Mouse (Mus musculus) layer of hippocampus, adult 11-12 months (tissue): ENCODE measurements around the gene Gpi1.
A peak's percentile ranks its signal among the peaks of the same experiment; 100 is the strongest.
"Not testable (repeated sequence)": the region's sequence is repeated elsewhere in the genome, so short reads cannot be mapped to it uniquely, and the experiment has no call there.

Source experiments
- DNase-seq: peaks from one replicate; pipeline ENCODE4 v3.0.0; 2022; ENCODE audit warnings: low spot score

Gpi1 gene

GRCm38 (mm10) chr7:34229153-34229552 lies 983 bp downstream of the Gpi1 start:
- DNase-seq = no peak

DNA sequence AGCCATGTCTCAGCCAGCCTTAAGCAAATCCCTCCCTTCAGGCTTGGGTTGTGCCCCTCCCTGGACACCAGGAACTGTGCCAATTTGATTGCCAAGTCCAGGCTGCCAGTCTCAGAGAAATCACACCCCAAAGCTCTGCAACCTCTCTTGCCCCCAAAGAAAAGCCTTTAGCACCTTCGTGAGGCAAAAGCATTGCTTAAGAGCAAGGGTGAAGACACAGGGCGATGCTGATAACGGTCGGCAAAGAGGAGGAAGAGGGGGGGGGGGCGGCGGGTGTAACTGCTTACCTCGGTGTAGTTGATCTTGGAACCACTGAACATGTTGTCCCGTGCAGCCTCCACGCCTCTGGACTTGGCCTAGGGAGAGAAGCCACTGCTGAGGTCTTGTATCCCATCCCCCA lies 1.5 kb downstream of the Gpi1 start:
- DNase-seq = no peak

- no peak for DNase-seq
Measured at GRCm38 (mm10) chr7:34226846-34227245, 3.3 kb downstream of the Gpi1 start.

DNA sequence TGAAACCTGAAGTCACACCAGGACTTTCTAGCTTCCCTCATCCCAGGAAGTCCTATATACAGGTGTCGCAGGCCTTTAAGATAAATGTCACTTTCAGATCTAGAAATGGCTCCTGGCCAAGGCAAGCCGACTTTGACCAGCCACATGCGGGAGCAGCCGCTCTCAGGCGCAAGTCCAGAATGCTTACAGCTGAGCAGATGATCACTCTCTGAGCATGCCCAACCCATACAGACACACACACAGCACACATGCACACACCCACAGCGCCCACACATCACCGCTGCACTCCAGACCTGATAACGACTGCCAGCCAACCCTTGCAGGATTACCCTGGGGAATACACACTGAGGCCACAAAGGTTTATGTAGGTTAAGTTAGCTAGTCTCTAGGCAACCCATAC lies 4.0 kb downstream of the Gpi1 start:
- DNase-seq = peak; percentile 39

GRCm38 (mm10) chr7:34224308-34224707 lies 5.8 kb downstream of the Gpi1 start:
- DNase-seq = no peak

GRCm38 (mm10) chr7:34222340-34222739 lies 7.8 kb downstream of the Gpi1 start:
- DNase-seq = no peak

DNA sequence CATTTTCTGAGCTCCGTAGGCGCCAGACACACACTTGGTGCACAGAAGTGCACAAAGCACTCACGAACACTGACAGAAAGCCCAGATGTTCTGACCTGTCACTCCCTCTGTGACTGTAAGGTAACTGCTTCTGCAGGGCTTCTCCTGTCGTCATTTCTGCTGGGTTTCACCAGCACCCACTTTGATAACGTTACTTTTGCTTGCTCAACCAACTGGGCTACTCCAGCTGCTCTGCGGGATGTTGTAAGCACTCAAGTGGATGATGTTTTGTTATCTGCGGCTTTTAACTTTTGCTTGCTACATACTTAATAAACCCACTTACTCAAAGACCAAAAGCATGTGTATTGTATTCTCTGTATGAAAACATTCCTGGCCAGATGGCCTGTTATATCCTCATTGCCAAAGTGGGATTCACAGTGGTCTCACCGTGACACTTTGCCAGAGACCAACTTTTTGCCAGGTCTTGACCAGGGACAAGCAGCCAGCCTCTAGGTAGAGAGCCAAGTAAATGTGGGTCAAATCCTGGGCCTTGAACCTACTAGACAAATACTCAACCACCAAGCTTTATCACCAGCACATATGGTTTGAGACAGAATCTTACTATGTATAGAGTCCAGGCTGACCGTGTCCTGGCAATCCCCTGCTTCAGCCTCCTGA lies 8.4 kb downstream of the Gpi1 start:
- no peak for DNase-seq

DNA sequence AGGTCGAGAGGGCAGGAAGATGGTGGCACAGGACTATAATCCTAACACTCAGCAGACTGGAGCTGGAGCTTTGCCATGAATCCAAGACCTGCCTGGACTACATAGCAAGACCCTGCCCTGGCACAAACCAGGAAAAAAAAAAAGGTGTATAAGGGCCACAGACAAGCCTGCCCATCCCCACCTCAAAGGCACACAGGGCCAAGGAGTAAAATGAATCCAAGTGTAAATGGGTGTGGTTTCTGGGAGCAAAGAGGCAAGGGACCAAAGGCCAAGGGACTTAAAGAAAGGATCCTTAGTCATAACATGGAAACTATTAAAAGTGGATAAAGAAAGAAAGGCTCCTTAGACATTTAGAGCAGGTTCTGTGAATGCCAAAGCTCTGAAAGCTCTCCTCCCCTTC lies 11.6 kb downstream of the Gpi1 start:
- DNase-seq = no peak

DNA sequence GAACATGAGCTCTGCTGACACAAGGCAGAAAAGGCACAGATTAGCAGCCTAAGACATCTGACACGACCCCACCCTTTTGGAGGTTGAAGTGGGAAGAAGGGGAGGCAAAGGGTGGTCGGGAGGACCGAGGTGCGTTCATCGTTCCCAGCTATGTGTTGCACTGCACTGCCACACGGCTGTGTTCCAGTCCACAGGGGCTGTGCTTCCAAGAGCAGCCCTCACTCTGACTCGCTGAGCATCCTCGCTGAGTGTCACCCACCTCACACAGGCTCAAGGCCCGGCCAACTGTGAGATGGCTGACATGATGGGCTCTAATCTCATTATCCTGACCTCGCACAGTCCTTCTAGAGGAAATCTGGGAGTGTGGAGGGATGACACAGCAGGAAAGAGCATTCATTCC lies 13.7 kb downstream of the Gpi1 start:
- no peak for DNase-seq

DNA sequence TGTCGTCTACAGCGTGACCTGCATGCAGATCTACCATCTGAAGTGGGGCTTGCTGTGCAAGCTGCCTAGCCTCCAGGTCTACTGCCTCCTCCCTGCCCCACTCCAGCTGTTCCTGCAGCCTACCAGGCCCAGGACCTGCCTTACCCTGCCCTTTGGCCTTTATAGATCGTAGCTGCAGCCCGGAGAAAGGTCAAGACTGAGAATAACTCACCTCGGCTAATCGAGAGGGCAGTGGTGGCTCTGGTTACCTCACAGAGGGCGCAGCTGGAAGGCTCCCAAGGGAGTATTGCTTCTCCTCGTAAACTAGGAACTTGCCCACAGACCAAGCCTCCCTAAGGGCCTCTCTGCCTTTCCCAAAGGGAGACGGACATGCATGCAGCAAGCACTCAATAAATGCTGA lies 14.7 kb downstream of the Gpi1 start:
- no peak for DNase-seq

GRCm38 (mm10) chr7:34214644-34215043 lies 15.5 kb downstream of the Gpi1 start:
- DNase-seq = peak; percentile 57

DNA sequence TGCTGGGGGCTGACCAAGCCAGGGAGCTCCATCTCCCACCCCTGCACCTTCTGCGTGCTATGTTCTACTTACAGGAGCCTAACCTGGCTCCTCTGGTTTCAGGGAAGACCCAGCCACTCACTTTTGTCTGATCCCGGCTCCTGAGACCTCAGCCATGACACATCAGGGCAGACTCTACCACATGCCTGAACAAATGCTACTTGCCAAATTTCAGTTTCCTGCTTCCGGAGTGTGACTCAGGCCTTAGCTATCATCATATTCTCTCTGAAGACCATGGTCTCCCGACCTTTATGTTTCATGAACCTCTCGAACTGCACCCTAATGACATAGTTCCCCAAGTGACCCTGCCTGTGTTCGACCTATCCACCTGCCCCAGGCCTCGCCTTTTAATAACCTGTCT lies 16.9 kb downstream of the Gpi1 start:
- no peak for DNase-seq

DNA sequence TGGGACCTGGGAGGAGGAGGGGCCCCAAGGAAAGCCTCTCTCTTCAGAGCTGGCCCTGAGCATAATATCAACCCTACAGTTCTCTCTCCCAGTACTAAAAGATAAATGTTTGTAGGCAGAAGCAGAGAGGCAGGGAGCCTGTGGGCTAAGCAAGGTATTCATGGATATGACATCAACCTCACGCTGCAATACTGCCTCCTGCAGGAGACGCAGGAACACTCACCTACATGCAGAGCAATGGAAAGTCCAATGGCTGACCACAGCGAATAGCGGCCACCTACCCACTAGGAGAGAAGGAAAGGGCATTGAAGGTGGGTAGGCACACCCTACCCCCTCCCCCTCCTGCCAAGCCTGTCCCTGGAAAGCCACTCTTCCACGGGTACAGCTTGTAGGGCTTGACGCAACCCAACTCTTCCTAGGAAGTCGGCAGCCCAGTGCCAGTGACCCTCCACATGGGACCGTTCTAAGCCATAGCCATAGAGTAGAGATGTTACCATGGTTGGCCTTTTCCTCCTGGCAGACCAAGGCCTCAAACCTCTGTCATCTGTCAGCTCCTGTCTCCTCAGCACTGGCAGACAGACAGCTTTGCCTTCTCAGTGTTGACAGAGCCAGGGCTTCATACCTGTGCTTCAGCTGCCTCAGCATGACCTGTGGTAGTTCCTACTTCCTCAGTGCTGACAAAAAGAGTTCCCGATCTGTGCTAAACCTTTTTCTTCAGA lies 21.9 kb downstream of the Gpi1 start:
- DNase-seq = no peak

DNA sequence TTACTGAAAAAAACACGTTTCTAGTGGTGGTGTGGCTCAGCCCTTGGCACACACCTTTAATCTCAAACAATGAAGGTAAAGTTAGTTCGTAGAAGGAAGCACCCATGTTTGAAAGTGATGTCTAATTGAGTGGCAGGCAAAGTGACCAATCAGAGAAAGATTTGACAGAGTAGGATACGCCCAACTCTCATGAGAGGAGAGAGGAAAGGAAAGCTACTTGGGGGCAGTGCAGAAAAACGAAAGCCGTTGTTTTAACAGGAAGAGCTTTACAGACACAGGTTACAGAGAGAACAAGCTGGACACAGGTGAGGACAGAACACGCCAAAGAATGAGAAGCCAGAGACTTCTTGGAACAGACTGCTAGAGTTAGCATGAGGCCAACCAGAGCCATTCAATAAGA lies 23.8 kb downstream of the Gpi1 start:
- DNase-seq = no peak

DNA sequence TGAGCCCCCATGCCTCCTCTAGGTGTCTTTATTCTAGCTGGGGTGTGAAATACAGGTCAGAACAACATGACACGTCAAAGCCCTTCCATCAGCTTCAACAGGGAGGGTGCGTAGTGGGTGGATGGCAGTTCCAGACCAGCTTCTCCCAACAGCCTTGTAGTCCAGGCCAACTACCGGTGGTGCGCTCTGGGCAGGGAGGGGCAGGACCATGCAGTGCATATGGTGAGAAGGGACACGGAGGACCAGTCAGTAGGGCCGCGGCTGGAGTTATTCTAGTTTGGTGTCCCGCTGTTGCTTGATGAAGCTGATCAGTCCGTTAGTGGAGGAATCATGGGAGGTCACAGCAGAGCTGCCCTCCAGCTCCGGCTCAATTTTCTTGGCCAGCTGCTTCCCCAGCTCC lies 28.0 kb downstream of the Gpi1 start:
- DNase-seq = not testable (repeated sequence)

GRCm38 (mm10) chr7:34200829-34201228 lies 29.3 kb downstream of the Gpi1 start:
- DNase-seq = no peak

DNA sequence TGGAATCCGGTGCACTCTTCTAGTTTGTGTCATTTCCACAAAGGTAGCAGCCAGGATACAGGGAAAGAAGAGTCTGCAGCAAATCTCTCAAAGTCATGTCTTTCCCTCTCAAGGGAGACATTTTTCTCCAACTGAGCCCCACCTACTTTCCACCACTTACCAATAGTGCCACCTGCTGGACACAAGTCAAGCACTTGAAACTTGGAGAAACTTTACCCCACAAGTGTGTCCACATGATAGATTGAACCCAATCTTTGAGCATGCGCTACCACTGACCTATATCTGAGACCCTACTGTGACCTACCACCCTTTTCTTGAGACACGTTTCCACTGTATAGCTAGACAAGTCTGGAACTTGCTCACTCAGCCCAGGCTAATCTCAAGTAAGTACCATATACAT lies 31.8 kb downstream of the Gpi1 start:
- DNase-seq = no peak

- DNase-seq = peak; percentile 91
Measured at GRCm38 (mm10) chr7:34196132-34197128, 33.7 kb downstream of the Gpi1 start, which contains the start of gene Pdcd2l. TSS of gene Pdcd2l (minus strand) at chr7:34196661.

- DNase-seq = no peak
Measured at GRCm38 (mm10) chr7:34195632-34196031, 34.5 kb downstream of the Gpi1 start.

- no peak for DNase-seq
Measured at GRCm38 (mm10) chr7:34192825-34193224, 37.3 kb downstream of the Gpi1 start.

GRCm38 (mm10) chr7:34189376-34189989 lies 40.7 kb downstream of the Gpi1 start:
- DNase-seq = no peak

DNA sequence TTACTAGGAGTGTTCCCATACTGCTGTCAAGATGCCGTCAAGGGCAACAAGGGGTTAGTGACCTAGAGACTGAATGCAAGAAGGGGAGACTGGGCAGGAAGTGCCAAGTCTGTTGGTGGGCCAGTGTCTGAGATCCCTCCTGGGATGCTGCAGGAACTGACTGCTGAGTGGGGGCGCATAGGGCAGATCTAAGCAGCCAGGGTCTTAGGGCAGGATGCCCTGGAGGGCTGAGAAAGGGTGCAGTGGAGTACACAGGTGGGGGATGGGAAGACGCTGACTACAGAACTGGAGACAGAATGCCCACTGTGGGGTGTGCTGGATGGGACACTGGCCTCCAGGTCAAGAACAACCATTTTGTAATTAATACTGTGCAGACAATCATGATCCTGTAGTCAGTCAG lies 46.3 kb downstream of the Gpi1 start:
- no peak for DNase-seq
